Mouse (Mus musculus) myocyte (in vitro differentiated cells): ENCODE data around the gene Enho.

Experiments
- CEBPB ChIP-seq: IDR thresholded peaks from 2 replicates; pipeline ENCODE4 v1.6.1; 2011; ENCODE audit warnings: mild to moderate bottlenecking, moderate library complexity; ENCODE audit not compliant: poor library complexity, insufficient read depth, severe bottlenecking
- MAX ChIP-seq: IDR thresholded peaks from one replicate; pipeline ENCODE4 v1.6.1; 2011; ENCODE audit warnings: low read depth, mild to moderate bottlenecking, control low read depth
- POLR2A ChIP-seq: IDR thresholded peaks from one replicate; pipeline ENCODE4 v1.6.1; 2011; ENCODE audit warnings: low read depth, mild to moderate bottlenecking, control low read depth, moderate library complexity; ENCODE audit not compliant: insufficient read length
- TCF12 ChIP-seq: IDR thresholded peaks from one replicate; pipeline ENCODE4 v1.6.1; 2011; ENCODE audit warnings: mild to moderate bottlenecking, control low read depth; ENCODE audit not compliant: poor library complexity, insufficient read depth, severe bottlenecking
- USF1 ChIP-seq: IDR thresholded peaks from one replicate; pipeline ENCODE4 v1.6.1; 2011; ENCODE audit warnings: low read depth, mild to moderate bottlenecking, control low read depth, moderate library complexity

GRCm38 (mm10) chr4:41677006-41677629, 37.0 kb upstream of the Enho start:
- TF ChIP-seq MAX (no peak), USF1 (no peak), CEBPB (no peak), TCF12 (no peak), POLR2A (no peak)
